Mouse (Mus musculus): Measurements from ENCODE around the gene Coro2b. TPM values are rescaled to one million over a fixed set of nuclear protein-coding genes. Genes with fewer than 3 reads are reported as not detected.

Gene Coro2b
- polyA plus RNA-seq, 1 experiment from 2014 or later: 3.7 TPM

DNA sequence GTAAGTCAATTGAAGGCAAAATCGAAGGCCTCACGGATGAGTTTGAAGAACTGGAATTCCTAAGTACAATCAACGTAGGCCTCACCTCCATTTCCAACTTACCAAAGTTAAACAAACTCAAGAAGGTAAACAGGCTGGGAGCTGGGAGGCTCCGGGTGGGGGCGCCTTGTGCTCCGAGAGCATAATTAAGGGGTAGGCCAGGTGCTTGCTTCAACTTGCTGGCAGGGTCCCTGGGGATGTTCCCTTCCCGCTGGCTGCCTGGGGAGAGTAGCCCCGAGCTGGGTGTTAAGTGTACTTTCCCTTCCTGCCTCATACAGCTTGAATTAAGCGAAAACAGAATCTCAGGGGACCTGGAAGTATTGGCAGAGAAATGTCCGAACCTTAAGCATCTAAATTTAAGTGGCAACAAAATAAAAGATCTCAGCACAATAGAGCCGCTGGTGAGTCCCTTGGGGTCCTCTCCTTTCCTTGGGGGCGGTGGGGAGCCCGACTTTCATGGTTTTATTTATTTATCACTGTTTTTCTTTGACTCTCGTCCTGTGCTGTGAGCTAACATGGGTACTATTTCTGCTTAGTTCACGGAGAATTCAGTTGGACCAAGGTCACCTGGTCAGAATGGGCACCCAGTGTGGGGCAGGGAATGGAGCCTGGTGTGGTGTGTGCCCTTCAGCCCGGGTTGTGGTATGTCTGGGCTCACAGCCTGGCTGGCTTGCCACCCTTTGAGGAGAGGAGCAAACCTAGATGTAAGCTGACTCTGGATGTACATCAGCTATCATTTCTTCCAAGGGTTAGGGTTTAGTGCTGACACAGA lies 164.9 kb downstream of the Coro2b start:
- WGBS (ENCODE audit: insufficient replicate concordance): 81% methylated on average over 16 of the region's 16 CpGs
- Histone ChIP-seq H3K36me3 (ENCODE audit: control insufficient read depth, insufficient read depth, low read length) (peaks cover 21% of the 10 kb centered on the region), H3K4me1 (ENCODE audit: control insufficient read depth, insufficient read depth, low read length) (peaks cover 53% of the 10 kb centered on the region), H3K9me3 (replicated peaks; ENCODE audit: control insufficient read depth, low read length) (no peaks in the 10 kb centered on the region), H3K9ac (ENCODE audit: low read depth, low read length) (no peak overlapping the region), H3K4me2 (no peak overlapping the region), H3K27me3 (ENCODE audit: control insufficient read depth, insufficient read depth, low read length) (no peaks in the 10 kb centered on the region), H3K4me3 (ENCODE audit: low read depth, low read length) (no peak overlapping the region), H3K27ac (ENCODE audit: low read depth, low read length) (no peak overlapping the region)
- no peak for ATAC-seq (replicated peaks; ENCODE audit: insufficient number of reproducible peaks, low FRiP score, low TSS enrichment)

DNA sequence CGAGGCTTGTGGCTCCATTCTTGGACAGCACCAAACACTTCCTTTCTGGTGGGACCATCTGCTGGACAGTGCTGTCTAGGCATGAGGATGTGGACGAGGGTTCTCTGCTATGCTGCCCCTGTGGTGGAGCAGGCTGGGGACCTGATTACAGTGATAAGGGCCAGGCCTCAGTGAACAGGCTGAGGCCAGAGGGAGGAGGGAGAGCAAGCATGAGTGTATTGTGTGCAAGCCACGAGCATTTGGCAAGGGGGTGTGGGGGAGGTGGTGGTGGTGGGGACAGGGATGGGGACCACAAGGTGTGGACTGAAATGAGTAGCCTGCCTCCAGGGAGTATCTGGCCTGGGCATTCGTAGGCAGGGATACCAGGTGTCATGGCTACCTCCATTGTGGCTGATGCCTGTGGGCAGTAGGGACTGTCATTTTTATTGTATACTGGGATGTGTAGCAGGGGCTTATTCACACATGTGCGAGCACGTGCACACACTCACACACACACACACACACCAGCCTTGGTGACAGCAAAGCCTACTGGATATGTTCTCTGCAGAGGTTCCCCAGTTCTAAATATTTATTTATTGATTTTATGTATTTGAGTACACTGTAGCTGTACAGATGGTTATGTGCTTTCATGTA lies 166.1 kb downstream of the Coro2b start:
- 55% methylated on average over 6 of the region's 6 CpGs for WGBS (ENCODE audit: insufficient replicate concordance)
- Histone ChIP-seq H3K36me3 (ENCODE audit: control insufficient read depth, insufficient read depth, low read length) (peaks cover 15% of the 10 kb centered on the region; the same call in 1 of the 2 replicates), H3K9me3 (replicated peaks; ENCODE audit: control insufficient read depth, low read length) (no peaks in the 10 kb centered on the region), H3K4me3 (ENCODE audit: low read depth, low read length) (no peak overlapping the region), H3K9ac (ENCODE audit: low read depth, low read length) (no peak overlapping the region), H3K4me2 (no peak overlapping the region), H3K27me3 (ENCODE audit: control insufficient read depth, insufficient read depth, low read length) (no peaks in the 10 kb centered on the region), H3K4me1 (ENCODE audit: control insufficient read depth, insufficient read depth, low read length) (peaks cover 65% of the 10 kb centered on the region), H3K27ac (ENCODE audit: low read depth, low read length) (no peak overlapping the region)
- no peak for ATAC-seq (replicated peaks; ENCODE audit: insufficient number of reproducible peaks, low FRiP score, low TSS enrichment)

DNA sequence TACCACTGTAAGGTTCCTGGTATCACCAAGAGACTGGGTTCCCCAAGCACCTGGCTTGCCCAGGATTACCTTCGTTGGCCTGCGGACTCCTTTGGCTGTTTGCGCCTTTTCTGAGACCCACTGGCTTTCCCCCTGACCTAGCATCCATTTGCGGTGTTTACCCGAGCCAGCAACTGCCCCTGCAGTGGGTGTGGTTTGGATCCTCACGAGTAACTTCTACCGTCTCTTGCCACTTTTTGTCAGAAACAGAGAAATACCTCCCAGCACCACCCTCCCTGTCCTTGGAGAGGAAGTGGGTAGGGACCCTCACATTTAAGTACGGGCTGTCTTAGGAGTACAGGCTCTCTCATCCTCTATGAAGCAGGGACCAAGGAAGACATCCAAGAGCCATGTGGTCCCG lies 166.7 kb downstream of the Coro2b start:
- no peak overlapping the region for H3K27ac ChIP-seq (ENCODE audit: low read depth, low read length)
- WGBS (ENCODE audit: insufficient replicate concordance): 69% methylated on average over 9 of the region's 9 CpGs
- peaks cover 15% of the 10 kb centered on the region; the same call in 1 of the 2 replicates for H3K36me3 ChIP-seq (ENCODE audit: control insufficient read depth, insufficient read depth, low read length)
- ATAC-seq (replicated peaks; ENCODE audit: insufficient number of reproducible peaks, low FRiP score, low TSS enrichment): no peak
- H3K27me3 ChIP-seq (ENCODE audit: control insufficient read depth, insufficient read depth, low read length): no peaks in the 10 kb centered on the region
- no peak overlapping the region for H3K9ac ChIP-seq (ENCODE audit: low read depth, low read length)
- H3K4me1 ChIP-seq (ENCODE audit: control insufficient read depth, insufficient read depth, low read length): peaks cover 69% of the 10 kb centered on the region
- H3K4me3 ChIP-seq (ENCODE audit: low read depth, low read length): no peak overlapping the region
- H3K9me3 ChIP-seq (replicated peaks; ENCODE audit: control insufficient read depth, low read length): no peaks in the 10 kb centered on the region
- no peak overlapping the region for H3K4me2 ChIP-seq

Other genes with a start within 250 kb of the Coro2b start
- 108 and 120 TPM in 2 replicates for gene Anp32a, start 195.8 kb downstream of the Coro2b start, polyA plus RNA-seq (2014; fragmentation: Nextera tagmentation; extraction: Ambion mirVana)
- 0.64 and 1.4 TPM in 2 replicates for gene Itga11, start 140.8 kb upstream of the Coro2b start, polyA plus RNA-seq (2014; fragmentation: Nextera tagmentation; extraction: Ambion mirVana)

Measured in heart, embryonic 11.5 days (tissue).